Mouse (Mus musculus): ENCODE measurements around the gene Egflam.

Gene Egflam

DNA sequence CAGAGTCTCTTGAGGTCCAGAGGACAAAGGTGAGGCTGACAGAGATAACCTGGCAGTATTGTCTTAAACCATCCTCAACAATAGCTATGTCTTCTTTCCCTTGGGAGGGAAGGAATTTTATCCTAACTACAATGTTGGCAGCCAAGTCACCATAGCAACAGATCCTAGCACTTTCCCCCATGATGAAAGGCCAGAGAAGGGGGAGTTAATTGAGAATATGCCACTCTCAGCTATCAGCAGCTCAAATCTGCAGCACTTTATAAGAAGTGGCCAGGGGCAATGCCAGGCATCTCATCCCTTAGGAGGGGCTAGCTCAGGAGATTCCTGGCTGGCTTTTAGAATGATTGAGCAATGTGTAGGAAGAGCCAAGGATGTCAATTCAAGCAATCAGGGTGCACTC is 105.3 kb downstream of the Egflam start:
- no peak for DNase-seq (ENCODE audit: low spot score)

DNA sequence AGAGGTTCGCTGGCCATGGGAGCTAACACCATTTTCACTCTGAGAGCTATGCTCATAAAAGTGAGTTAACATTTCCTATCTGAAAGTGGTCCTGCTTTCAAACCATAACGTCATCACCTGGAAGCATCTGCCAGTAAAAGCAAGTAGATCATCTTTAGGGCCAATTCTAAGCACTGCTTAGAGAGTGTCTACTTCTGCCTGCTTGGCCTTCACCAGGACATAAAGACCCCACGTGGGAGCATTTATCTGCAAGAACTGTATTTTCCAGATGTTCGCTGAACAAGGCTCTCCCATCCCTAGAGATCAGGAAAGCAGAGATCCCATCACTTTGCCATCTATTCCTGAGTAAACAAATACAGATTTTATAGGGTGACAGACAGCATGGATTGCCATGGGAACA is 108.2 kb downstream of the Egflam start:
- DNase-seq (ENCODE audit: low spot score): no peak

DNA sequence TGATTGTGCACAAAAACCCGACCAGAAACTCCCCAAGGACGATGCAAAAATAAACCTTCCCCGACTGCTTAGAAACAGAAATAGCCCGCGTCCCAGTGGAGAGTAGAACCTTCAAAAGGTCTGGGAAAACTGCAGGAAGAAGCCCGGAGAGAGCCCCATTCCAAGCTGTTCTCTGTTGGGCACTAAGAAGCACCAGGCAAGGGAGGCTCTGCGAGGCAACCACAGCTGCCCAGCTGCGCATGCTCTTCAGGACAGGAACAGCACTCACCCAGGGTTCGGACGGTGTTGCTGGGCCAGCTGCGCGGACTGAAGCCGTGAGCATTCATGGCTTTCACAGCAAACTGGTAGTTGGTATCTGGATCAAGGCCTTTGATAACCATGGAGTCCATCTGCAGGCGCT is 108.7 kb downstream of the Egflam start:
- DNase-seq (ENCODE audit: low spot score): no peak

DNA sequence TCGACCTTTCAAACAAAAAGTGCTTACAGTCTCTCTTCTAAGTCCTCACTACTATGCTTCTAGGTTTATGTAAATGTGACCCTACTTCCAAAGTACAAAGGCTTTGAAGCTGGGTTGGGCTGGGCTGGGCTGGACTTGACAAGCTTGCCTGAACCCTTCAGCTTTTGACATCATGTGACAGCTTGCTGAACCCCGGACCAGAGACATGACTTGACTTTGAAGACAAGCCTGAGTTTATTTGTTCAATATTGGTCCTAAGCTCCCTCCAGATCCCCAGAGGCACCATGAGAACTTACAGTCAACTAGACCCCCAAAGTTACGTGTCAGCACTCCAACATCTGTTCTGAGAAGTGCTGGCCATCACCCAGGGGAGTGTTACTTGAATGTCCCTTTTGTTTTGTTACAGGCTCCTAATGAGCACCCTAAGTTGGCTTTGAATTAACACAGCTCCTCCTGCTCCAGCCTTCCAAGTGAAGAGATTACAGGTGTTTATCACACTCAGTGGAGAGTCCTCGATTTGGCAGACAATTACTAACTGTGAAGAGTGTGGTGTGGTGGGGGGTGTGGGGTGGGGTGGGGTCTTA is 109.3 kb downstream of the Egflam start:
- DNase-seq (ENCODE audit: low spot score): no peak

DNA sequence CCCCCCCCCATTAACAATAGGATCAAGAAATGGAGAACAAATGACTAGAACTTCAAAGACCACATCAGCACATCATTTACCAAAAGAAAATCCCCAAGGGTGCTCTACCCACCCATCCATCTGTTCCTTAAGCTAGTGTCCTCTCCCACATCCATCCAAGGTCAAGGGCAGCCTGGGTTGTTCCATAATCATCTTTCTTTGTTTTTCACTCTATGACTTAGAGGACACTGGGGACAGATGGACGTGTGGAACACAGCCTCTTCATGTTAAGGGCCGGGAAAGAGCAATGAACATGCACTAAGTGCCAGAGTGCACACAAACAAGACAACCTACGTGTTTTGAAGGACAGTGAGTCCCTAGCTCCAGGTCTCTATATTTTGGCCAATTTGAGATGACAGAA is 110.3 kb downstream of the Egflam start:
- DNase-seq (ENCODE audit: low spot score): no peak

DNA sequence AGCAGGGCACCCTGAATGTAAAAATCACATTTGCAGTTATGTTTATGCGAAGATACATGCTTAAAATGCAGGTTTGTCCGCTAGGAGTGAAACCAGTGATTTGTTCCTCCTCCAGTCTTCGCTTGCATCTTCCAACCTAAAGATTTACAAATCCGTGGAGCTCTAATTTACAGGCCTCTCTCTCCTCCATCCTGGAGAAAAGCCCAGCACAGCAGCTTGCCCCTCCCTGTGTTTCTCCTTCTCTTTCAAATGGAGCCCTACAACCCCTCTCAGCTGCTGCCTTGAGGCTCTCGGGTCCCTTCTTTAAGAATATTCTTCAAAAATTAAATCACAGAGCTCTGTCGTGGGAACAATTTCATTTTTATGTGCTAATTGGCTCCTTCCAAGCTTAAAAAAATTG is 116.6 kb downstream of the Egflam start:
- no peak for DNase-seq (ENCODE audit: low spot score)

DNA sequence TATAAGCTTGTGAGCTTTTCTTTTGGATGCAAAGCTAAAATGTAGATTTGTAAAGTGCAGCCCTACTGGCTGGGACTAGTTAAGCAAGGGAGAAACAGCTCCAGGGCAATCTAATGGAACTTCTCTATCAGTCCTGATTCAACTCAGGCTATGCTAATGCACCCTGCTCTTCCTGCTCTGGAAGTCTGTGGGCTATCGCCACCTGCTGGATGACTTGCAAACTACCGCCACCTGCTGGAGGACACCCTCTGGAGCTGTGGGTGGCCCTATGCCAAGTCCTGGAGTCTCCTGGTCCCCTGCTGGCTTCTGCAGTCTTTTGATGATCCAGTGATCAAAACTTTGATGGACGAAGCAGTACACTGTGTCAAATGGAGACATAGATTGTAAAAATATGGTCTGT is 134.4 kb downstream of the Egflam start:
- DNase-seq (ENCODE audit: low spot score): peak; percentile 79

DNA sequence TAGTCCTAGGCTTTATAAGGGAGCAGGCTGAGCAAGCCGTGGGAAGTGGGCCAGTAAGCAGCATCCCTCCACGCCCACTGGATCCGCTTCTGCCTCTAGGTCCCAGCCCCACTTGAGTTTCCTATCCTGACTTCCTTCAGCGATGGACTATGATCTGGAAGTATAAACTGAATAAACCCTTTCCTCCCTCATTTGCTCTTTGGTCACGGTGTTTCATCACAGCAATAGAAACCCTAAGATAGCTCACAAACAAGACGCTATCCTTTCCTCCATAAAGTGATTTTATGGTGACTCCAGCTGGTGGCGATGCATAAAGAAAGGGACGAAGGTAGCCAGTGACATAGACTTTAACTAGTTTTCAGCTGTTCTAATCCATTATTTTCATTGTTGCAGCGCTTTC is 134.9 kb downstream of the Egflam start:
- no peak for DNase-seq (ENCODE audit: low spot score)

DNA sequence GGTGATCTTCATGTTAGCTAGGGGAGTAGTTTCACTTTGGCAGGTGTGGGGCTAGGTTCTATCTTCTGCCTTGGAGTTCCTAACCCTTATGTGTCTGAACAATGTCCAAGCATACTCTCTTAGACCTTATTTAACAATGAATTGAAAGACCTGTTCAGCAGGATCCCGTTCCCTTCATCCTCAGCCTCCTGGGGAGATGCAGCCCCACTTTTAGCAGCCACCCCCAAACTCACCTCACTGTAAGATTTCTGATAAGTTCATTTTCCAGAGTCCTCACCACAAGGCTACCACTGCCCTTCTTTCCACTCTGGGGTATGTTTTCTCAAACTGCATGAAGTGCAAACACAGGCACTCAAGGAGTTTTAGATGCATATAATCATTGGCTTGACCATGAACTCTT is 136.8 kb downstream of the Egflam start:
- DNase-seq (ENCODE audit: low spot score): no peak

DNA sequence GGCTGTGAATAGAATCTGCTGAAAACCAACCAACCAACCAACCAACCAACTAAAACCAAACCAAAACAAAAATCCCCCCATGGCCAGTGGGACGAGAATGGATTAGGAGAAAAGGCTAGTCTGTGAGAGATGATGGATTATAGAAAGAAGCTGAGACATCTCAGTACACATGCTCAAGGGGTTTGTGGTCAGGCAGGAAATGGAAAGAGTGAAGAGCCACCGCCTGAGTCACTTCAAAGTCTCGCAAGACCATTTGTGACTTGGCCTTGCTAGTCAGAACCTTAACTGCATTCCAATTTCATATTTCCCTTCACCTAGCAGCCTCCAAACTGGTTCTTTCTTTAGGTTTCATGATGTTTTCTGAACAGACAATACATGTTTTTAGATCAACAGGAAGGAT is 141.6 kb downstream of the Egflam start:
- DNase-seq (ENCODE audit: low spot score): no peak

DNA sequence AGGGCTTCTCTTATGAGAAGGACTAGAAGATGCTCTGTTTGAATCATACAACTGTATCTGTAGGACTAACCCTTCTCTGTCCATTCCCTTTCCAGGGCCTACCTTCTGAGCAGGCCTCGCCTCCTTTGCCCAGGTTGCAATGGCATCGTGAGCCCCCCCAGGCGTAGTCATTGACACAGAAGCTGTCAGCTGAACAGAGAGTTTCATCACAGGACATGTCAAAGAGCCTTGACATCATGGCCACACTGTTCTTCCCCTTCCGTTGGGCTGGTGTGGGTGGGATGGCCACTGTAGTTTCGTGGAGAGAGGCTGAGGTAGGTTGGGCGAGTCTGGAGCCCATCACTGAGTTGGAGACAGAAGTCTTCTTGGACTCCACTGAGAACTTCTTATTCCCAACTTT is 144.9 kb downstream of the Egflam start:
- no peak for DNase-seq (ENCODE audit: low spot score)

DNA sequence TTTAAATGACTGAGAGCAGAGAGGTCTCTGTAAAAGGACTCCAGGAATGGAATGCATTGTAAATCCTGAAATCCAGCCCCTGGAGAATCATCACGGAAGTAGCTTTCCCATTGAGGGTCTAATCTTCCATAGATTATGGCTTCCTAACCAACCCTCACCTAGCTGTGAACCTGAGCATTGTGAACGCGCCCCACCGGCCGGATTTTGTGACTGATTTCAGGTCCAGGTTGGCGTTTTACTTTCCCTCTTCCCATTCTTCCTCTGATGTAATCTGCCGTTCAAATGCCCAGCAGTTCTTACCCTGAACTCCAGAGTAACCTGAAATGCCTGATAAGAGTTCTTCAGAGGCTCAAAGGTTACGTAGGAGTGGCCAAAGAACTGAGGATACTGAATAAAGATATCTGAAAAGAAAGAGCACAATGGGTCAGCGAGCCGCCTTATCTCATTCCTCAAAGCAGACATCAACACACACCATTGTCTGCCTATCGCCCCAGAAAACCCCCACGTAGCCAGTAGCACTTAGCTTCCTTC is 146.0 kb downstream of the Egflam start:
- no peak for DNase-seq (ENCODE audit: low spot score)

DNA sequence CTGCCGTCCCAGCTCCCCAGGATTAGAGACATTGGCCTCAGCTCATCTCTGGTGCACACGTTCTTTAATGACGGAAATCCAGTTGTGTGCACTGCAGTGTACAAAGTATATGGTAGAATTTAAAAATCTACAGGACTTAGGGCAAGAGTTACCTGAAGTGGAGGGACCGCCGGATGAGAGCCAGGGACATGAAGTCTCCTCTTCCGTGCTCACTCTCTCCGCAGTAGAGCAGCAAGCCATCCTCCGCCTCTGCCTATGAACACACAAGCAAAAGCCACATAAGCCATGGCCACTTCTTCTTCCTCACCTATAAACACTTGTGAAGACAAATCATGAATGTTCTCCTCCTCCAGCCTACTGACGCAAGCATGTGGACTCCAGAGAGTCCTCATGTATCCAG is 147.2 kb downstream of the Egflam start:
- no peak for DNase-seq (ENCODE audit: low spot score)

DNA sequence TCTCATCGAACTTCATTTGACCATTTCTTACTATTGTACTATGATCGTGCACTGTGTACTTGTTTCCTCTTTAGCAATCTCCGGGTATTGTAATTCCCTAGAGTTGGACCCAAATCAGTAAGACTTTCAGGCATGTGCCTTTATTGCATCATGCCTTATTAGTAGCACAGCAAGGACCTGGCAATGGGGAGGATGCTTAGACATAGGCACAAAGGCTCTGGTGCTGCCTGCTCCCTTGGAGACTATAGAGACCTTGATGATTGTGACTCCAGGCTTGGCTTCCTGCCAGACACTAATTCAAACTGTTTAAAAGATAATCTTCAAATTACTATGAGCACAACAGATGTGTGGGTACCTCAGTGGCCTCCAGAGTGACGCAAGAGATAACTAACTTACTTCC is 149.0 kb downstream of the Egflam start:
- DNase-seq (ENCODE audit: low spot score): no peak

DNA sequence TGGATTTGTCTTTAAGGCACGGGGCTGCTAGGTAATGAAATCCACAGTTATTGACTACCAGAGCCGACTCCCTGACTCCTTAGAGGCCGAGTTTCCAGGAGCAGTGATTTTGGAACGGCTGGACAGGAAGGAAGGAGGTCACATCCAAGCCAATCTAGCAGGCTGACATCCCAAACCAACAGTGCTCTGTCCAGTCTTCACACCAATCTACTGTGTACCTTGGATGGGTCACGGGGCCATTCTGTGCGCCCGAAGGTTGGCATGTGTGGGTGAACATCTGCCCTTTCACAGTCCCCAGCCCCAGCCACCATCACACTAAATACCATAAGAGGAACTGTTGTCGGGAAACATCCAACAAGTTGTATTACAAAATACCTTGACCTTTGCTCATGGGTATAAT is 150.9 kb downstream of the Egflam start:
- DNase-seq (ENCODE audit: low spot score): no peak

DNA sequence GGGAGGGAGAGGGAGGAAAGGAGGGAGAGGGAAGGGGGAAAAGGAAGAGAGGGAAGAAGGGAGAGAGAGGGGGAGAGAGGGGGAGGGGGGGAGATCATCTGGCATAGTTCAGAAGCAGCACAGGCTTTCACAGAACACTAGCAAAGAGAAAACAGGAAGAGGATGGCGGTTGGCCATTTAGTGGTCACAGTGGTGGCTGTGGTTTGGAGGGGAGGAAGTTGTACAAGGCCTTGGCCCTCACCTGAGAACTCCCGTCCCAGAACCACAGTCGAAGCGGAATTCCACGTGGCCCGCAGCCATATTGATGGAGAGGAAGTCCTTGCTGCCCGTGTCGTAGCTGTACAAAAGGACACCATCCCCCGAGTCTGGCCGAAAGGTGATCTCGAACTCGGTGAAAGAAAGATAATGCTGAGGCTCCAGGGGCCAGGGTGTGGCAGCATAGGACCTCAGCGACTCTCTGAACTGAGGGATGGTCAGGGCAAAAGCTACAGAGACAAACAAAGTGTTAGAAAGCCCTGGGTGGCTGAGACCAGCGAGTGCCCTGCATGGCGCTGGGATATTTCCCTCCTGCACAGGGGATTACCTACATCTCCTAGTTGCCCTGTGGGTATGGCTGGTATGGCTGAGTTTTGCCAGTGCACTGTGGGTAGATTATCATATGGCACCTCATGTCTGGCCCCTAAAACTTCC is 155.9 kb downstream of the Egflam start:
- DNase-seq (ENCODE audit: low spot score): no peak

DNA sequence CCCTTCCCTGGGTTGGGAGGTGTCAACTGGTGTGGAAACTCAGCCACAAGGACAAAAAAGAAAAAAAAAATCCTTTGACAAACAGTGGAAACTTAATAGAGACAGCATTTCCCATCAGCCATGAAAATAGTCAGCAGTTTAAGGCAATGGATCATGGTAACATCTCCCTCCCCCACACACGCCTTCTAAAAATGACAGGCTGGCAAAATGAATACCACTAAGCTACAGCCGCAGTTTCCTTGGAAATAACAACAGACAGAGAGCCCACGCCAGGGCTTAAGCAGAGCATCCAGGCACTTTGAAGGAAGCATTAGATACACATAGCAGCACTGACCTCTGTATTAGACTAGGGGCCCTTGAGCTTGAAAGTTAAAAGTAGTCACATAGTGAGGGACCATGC is 157.2 kb downstream of the Egflam start:
- no peak for DNase-seq (ENCODE audit: low spot score)

DNA sequence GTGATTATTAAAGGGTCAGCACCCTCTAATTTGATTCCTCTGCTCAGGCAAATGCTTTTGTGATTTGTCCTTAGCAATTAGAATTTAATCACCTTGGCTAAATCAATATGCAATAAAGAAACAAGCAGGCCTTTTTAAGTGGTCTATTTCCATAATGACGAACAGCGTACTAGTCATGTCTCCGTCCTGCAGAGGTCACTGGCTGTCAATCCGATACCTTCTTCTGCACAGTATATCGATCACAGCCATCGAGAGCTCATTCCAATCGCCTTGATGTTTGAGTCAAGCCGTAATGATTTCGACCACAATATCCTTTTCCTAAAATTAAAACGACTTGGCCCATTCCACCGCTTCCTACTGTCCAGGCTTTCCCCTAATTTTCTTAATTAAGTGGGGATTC is 158.3 kb downstream of the Egflam start:
- DNase-seq (ENCODE audit: low spot score): no peak

DNA sequence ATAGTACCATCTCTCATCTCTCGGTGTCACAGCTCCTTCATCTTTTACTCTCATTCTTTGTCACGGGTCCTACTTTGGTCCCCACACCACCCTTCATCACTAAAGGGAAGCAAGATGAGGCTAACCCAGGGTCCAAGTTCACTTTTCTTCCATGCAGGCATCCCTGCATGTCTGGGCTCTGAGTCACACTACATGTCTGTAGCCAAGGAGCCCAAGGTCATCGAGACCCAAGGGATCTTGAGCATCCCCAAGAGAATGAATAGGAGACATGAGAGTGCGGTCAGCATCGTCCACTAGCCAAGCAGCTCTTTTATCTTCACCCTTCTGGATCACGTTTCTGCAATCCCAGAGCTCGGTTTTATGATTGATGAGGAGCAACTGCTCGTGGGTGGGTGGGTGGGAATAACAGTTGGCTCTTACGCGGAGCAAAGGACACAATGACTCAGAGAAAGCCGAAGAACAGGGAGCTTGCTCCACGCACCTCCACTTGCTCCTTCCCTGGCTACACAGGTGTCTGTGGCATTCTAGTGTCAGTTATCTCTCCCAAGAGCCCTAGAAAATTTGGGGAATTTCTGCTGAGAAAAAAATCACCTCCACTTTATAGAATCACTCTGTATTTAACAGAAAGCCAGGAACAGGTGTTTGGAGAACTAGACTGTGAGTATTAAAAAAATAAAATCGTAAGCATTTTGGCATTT is 164.7 kb downstream of the Egflam start:
- DNase-seq (ENCODE audit: low spot score): no peak

DNA sequence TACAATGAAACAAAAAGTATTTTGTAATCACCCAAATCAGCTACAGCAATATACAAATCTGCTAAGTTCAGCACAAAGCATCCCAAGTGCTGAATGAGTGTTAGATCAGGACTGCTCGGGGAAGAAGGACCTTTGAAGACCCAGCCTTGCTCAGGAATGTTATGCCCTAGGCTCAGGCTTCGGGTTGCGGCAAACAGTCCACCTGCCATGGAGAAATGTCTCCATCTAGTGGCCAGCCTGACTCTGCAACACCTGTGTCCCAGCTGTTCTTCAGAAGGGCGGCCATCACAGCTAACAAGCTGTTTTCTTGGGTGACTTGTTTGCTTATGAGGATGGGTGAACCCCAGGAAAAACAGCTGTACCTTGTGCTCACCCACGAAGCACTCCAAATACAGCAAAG is 172.0 kb downstream of the Egflam start:
- DNase-seq (ENCODE audit: low spot score): peak; percentile 83

DNA sequence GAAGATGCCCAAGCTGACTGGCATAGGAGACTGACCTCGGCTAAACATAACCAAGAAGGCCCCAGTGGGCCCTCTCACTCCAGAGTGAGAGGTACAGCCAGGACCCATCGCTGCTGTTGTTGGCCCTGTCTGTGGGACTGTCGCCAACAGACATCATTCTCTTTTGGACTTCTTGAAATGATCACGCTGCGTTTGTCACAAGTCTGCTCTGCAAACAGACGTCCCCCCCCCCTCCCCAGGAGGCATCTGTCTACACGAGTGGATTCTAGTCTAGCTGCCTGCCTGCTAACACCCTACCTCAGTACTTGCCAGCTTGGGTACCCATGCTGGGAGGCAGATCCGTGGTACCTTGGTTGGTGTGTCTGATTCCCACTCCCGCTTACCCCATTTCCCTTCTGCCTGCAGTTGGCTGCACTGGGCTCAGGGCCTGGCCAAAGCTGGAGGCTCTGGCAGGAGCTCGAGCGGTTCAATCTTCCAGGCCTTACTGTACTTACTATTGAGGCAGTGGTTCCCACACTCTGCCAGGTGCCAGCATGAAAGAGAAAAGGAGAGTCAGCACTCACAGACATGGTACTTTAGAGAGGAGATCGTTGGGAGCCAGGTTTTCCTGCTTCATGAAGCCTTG is 173.9 kb downstream of the Egflam start:
- no peak for DNase-seq (ENCODE audit: low spot score)

DNA sequence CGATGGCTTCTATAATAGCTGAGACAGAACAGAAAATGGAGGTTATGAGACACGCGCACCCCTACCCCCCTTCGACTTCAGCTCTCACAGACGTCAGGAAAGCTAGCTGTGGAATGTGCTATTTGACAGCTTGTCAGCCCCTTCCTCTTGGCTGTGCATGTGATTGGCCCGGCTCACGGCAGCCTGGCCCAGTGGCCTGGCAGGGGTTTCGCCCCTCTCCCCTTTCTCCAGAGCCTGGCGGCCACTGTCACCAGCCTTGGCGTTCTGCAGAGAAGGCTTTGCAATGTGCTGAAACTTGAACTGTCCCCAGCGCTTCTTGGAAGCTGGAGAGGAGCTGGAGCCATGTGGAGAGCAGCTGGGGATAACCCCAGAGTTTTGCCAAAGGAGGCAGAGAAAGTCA is 175.4 kb downstream of the Egflam start:
- no peak for DNase-seq (ENCODE audit: low spot score)

DNA sequence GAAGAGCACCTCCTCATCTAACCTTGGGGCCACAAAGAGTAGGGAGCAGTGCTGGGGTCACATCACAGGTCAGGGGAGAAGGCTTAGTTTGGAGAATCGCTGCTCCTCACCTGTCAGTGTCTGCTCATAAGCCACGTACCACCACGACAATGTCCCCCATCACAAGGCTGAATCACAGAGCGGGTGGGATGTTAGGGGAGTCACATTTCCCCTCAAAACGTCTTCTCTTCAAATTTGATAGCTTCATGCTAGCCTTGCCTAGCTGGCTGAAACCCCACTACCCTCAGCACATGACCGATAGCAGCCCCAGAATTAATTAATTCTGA is 181.0 kb downstream of the Egflam start:
- DNase-seq (ENCODE audit: low spot score): no peak
